Mouse (Mus musculus): ENCODE measurements around the gene Pappa2. TPM values are rescaled to one million over a fixed set of nuclear protein-coding genes. Genes with fewer than 3 reads are reported as not detected.

Gene Pappa2
- polyA plus RNA-seq, 1 experiment from 2014 or later, result 0.18 TPM

DNA sequence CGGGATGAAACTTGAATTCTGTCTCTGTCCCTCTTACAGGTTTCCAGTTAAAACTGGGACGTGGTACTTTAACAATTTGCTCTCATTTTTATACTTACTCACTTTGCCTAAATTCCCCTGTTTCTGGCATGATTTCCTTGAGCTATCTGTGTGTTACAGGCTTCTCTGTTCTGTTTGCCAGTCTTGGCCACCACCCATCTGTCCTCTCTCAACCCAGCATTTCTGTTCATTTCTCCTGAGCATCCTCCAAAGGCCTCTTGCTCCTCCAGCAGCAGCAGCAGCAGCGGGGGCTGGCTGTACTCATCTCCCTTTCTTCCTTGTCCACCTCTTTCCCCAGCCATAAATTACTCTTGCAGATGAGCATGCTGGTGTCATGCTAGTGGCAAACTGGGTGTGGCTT lies 104.8 kb downstream of the Pappa2 start:
- Histone ChIP-seq H3K4me3 (no peak overlapping the region), H3K9ac (no peak overlapping the region), H3K4me1 (no peaks in the 10 kb centered on the region), H3K4me2 (no peak overlapping the region), H3K36me3 (no peaks in the 10 kb centered on the region), H3K9me3 (replicated peaks) (no peaks in the 10 kb centered on the region), H3K27me3 (replicated peaks) (no peaks in the 10 kb centered on the region), H3K27ac (no peak overlapping the region)
- 67% methylated on average over 3 of the region's 3 CpGs for WGBS (ENCODE audit: insufficient replicate concordance)
- no peak for ATAC-seq

DNA sequence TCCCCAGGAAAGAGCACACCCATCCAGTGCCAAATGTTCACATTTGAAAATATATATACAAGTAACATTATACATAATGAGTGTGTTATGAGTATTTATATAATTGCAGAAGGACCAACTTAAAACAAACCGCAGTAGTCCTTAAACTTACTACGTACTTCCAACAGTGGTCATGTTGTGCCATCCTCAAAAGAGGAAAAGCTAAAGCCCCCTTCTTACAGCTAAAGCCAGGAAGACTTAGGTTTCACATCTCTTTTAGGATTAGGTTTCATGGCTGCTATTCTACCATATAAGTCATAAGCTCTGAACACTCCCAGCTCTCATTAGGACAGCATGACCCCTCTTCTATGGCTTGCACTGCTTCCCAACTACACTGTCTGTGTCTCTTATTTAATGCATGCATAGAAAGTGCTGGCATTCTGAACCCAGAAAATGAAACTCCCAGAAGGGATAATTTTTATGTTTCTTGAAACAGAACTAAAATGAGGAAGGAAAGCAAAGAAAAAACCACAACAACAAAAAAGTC lies 105.7 kb downstream of the Pappa2 start:
- Histone ChIP-seq H3K9ac (no peak overlapping the region), H3K9me3 (replicated peaks) (no peaks in the 10 kb centered on the region), H3K27me3 (replicated peaks) (no peaks in the 10 kb centered on the region), H3K4me1 (no peaks in the 10 kb centered on the region), H3K27ac (no peak overlapping the region), H3K36me3 (no peaks in the 10 kb centered on the region), H3K4me2 (no peak overlapping the region), H3K4me3 (no peak overlapping the region)
- 87% methylated on average over 2 of the region's 2 CpGs for WGBS (ENCODE audit: insufficient replicate concordance)
- no peak for ATAC-seq

- H3K27me3 ChIP-seq (replicated peaks), result no peaks in the 10 kb centered on the region
- H3K4me2 ChIP-seq, result no peak overlapping the region
- H3K9ac ChIP-seq, result no peak overlapping the region
- WGBS (ENCODE audit: insufficient replicate concordance), result 39% methylated on average over 1 of the region's 1 CpGs
- no peaks in the 10 kb centered on the region for H3K9me3 ChIP-seq (replicated peaks)
- H3K4me3 ChIP-seq, result no peak overlapping the region
- no peaks in the 10 kb centered on the region for H3K4me1 ChIP-seq
- no peaks in the 10 kb centered on the region for H3K36me3 ChIP-seq
- no peak for ATAC-seq
- no peak overlapping the region for H3K27ac ChIP-seq
Observed at GRCm38 (mm10) chr1:158873631-158874030, 106.7 kb downstream of the Pappa2 start.

DNA sequence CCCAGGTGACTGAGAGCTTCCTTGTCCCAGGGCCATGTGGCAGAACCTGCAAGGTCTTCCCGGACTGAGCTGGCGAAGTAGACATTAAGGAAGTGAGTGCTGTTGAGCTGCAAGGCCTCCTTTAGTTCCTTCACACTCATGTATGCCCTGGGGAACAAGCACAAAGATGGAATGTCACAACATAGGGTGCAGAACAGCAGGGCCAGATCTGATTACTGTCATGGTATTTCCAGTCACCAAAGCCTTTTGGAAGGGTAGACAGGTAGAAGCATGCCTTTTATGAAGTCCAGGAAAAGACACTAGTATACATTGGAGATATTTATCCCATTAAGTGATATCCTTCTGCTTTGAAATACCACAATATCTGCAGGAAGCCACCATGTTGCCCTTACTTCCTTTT lies 108.9 kb downstream of the Pappa2 start:
- no peak overlapping the region for H3K4me3 ChIP-seq
- H3K36me3 ChIP-seq, result no peaks in the 10 kb centered on the region
- H3K27ac ChIP-seq, result no peak overlapping the region
- ATAC-seq, result no peak
- 47% methylated on average over 2 of the region's 2 CpGs for WGBS (ENCODE audit: insufficient replicate concordance)
- no peaks in the 10 kb centered on the region for H3K27me3 ChIP-seq (replicated peaks)
- no peak overlapping the region for H3K4me2 ChIP-seq
- no peak overlapping the region for H3K9ac ChIP-seq
- no peaks in the 10 kb centered on the region for H3K4me1 ChIP-seq
- no peaks in the 10 kb centered on the region for H3K9me3 ChIP-seq (replicated peaks)

- ATAC-seq, result no peak
- H3K9me3 ChIP-seq (replicated peaks), result no peaks in the 10 kb centered on the region
- no peaks in the 10 kb centered on the region for H3K36me3 ChIP-seq
- H3K27ac ChIP-seq, result no peak overlapping the region
- no peak overlapping the region for H3K9ac ChIP-seq
- WGBS (ENCODE audit: insufficient replicate concordance), result 58% methylated on average over 5 of the region's 5 CpGs
- H3K4me3 ChIP-seq, result no peak overlapping the region
- no peak overlapping the region for H3K4me2 ChIP-seq
- no peaks in the 10 kb centered on the region for H3K27me3 ChIP-seq (replicated peaks)
- H3K4me1 ChIP-seq, result no peaks in the 10 kb centered on the region
Observed at GRCm38 (mm10) chr1:158860190-158860589, 120.1 kb downstream of the Pappa2 start.

- Histone ChIP-seq H3K36me3 (no peaks in the 10 kb centered on the region), H3K27ac (no peak overlapping the region), H3K9me3 (replicated peaks) (no peaks in the 10 kb centered on the region), H3K4me3 (no peak overlapping the region), H3K4me2 (no peak overlapping the region), H3K27me3 (replicated peaks) (no peaks in the 10 kb centered on the region), H3K9ac (no peak overlapping the region), H3K4me1 (no peaks in the 10 kb centered on the region)
- WGBS (ENCODE audit: insufficient replicate concordance), result 52% methylated on average over 5 of the region's 5 CpGs
- no peak for ATAC-seq
Observed at GRCm38 (mm10) chr1:158853936-158854882, 126.1 kb downstream of the Pappa2 start.

GRCm38 (mm10) chr1:158852836-158853567 lies 127.3 kb downstream of the Pappa2 start:
- Histone ChIP-seq H3K27ac (no peak overlapping the region), H3K27me3 (replicated peaks) (no peaks in the 10 kb centered on the region), H3K9ac (no peak overlapping the region), H3K4me2 (no peak overlapping the region), H3K4me1 (no peaks in the 10 kb centered on the region), H3K36me3 (no peaks in the 10 kb centered on the region), H3K9me3 (replicated peaks) (0 out of 2 replicates have a peak, but pooled peaks cover 2% of the 10 kb centered on the region), H3K4me3 (no peak overlapping the region)
- WGBS (ENCODE audit: insufficient replicate concordance), result 63% methylated on average over 14 of the region's 14 CpGs
- ATAC-seq, result no peak

DNA sequence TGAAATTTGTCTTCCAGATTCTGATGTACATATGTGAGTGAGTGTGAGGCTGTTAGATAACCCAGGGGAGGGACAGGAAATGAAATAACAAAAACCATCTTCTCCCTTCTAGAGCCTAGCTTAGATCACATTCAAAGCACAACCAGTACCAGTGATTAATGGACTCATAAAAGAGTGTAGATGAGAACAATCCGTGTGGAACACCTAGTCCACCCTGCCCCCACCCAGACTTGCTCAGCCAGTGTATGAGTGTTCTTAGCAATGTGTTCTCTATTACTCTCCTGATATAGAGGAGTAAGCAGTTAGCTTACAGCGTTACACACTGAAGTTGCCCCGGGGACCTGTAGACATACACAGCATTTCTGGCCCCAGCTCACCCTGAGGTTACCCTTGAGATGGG lies 129.8 kb downstream of the Pappa2 start:
- ATAC-seq, result no peak
- H3K27ac ChIP-seq, result no peak overlapping the region
- H3K4me2 ChIP-seq, result no peak overlapping the region
- 0 out of 2 replicates have a peak, but pooled peaks cover 2% of the 10 kb centered on the region for H3K9me3 ChIP-seq (replicated peaks)
- WGBS (ENCODE audit: insufficient replicate concordance), result 59% methylated on average over 3 of the region's 3 CpGs
- H3K36me3 ChIP-seq, result no peaks in the 10 kb centered on the region
- H3K9ac ChIP-seq, result no peak overlapping the region
- no peaks in the 10 kb centered on the region for H3K4me1 ChIP-seq
- no peaks in the 10 kb centered on the region for H3K27me3 ChIP-seq (replicated peaks)
- H3K4me3 ChIP-seq, result no peak overlapping the region

DNA sequence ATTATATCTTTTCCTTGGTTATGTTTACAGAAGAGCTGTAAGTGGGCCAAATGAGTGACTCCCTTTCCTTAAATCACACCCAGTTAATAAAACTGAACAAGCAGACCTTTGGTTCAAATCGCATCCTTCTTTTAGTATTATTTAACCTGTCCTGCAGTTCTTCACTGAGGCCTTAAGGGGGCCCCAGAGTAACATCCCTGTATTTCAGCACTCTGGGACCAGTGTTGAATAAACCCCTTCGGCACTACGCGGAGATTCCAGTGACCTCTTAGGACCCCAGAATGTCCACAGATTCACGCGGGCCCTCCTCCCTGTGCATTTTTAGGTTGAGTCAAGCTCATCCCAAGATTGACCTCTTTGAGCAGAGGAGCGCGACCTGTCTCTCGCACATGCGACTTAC lies 135.7 kb downstream of the Pappa2 start:
- Histone ChIP-seq H3K27ac (no peak overlapping the region), H3K4me3 (no peak overlapping the region), H3K27me3 (replicated peaks) (no peaks in the 10 kb centered on the region), H3K36me3 (no peaks in the 10 kb centered on the region), H3K4me2 (no peak overlapping the region), H3K9ac (no peak overlapping the region), H3K9me3 (replicated peaks) (0 out of 2 replicates have a peak, but pooled peaks cover 2% of the 10 kb centered on the region), H3K4me1 (no peaks in the 10 kb centered on the region)
- 60% methylated on average over 10 of the region's 10 CpGs for whole genome bisulfite sequencing (ENCODE audit: insufficient replicate concordance)
- no peak for ATAC-seq

DNA sequence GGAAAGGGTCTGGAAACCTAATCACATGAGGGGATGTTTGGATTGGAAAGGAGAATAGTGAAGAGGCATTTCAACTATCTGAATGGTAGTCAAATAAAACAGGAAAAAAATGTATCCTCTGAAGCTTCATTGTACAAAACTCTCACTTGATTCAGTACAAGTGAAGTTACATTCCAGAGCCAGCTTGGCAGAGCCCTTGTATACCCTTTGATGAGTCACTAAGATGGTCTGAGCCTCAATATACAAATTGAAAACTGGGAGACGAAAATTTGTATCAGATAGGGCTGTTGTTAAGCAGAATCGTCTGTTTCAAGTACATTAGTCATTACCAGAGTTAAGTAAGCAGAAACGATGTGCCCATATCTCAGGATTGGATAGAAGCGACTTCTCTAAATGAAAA lies 143.1 kb downstream of the Pappa2 start:
- Histone ChIP-seq H3K4me3 (no peak overlapping the region), H3K9ac (no peak overlapping the region), H3K4me1 (no peaks in the 10 kb centered on the region), H3K27ac (no peak overlapping the region), H3K9me3 (replicated peaks) (no peaks in the 10 kb centered on the region), H3K27me3 (replicated peaks) (no peaks in the 10 kb centered on the region), H3K36me3 (no peaks in the 10 kb centered on the region), H3K4me2 (no peak overlapping the region)
- WGBS (ENCODE audit: insufficient replicate concordance), result 52% methylated on average over 4 of the region's 4 CpGs
- no peak for ATAC-seq

- no peak overlapping the region for H3K4me2 ChIP-seq
- no peaks in the 10 kb centered on the region for H3K27me3 ChIP-seq (replicated peaks)
- H3K9me3 ChIP-seq (replicated peaks), result no peaks in the 10 kb centered on the region
- H3K36me3 ChIP-seq, result no peaks in the 10 kb centered on the region
- H3K4me1 ChIP-seq, result no peaks in the 10 kb centered on the region
- no peak overlapping the region for H3K27ac ChIP-seq
- H3K4me3 ChIP-seq, result no peak overlapping the region
- WGBS (ENCODE audit: insufficient replicate concordance), result 47% methylated on average over 3 of the region's 3 CpGs
- ATAC-seq, result no peak
- H3K9ac ChIP-seq, result no peak overlapping the region
Observed at GRCm38 (mm10) chr1:158830152-158830551, 150.1 kb downstream of the Pappa2 start.

DNA sequence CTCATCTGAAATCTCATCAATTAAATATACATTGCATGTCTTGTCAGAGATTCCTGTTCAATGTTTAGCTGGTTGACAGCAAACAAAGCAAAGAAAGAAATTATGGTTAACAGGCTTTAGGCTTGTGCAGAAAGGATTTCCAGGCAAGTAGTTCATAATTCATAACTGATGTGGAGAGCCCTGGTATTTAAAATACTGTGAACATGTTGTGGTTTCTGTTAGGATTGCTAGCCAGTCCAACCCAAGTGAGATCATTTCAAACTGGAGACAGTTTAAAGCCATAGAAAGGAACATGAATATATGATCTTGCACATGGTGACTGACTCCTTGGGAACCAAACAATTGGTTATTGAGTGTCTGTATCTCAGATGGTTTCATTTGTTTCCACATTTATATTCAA lies 152.4 kb downstream of the Pappa2 start:
- no peaks in the 10 kb centered on the region for H3K4me1 ChIP-seq
- no peak overlapping the region for H3K9ac ChIP-seq
- no peaks in the 10 kb centered on the region for H3K9me3 ChIP-seq (replicated peaks)
- no peak overlapping the region for H3K4me2 ChIP-seq
- H3K27ac ChIP-seq, result no peak overlapping the region
- H3K4me3 ChIP-seq, result no peak overlapping the region
- no peaks in the 10 kb centered on the region for H3K27me3 ChIP-seq (replicated peaks)
- no peaks in the 10 kb centered on the region for H3K36me3 ChIP-seq
- ATAC-seq, result no peak
